In genomic region chr2:109941973-109942444, GRCm38 (mm10) we compare ENCODE assay signal across 11 mouse cellular contexts. TPM values are rescaled to one million over a fixed set of nuclear protein-coding genes. Genes with fewer than 3 reads are reported as not detected.
DNase-seq lines count a peak whose midpoint lies in the region; ATAC-seq and TF ChIP-seq lines count a peak whose summit lies in the region.
"Had no signal": no experiment of that assay in that cellular context is flagged by ENCODE, and none has a peak within 500 bp of the region (broad histone marks: within the 10 kb centered on the region; RNA-seq: fewer than 3 reads in every experiment).

No protein-coding gene starts in this region.

- 22% methylated on average over 5 of the region's 5 CpGs for WGBS in liver, adult 2 months
- WGBS in liver, embryonic 11.5 days = 64% methylated on average over 5 of the region's 5 CpGs
- WGBS in embryonic facial prominence, embryonic 13.5 days = 18% methylated on average over 5 of the region's 5 CpGs
- 13% methylated on average over 5 of the region's 5 CpGs for WGBS in hindbrain, embryonic 12.5 days
- WGBS in olfactory bulb, adult 2 months = 42% methylated on average over 5 of the region's 5 CpGs

- no peak overlapping the region for H3K4me3 ChIP-seq in liver, adult 2 months (ENCODE audit: insufficient read depth, low read depth, low read length)
- H3K4me3 ChIP-seq in liver, embryonic 11.5 days (ENCODE audit: low read depth, low read length) = no peak overlapping the region
- H3K4me3 ChIP-seq in embryonic facial prominence, embryonic 13.5 days = no peak overlapping the region
- H3K4me3 ChIP-seq in hindbrain, embryonic 12.5 days = no peak overlapping the region
- H3K4me3 ChIP-seq in olfactory bulb, adult 2 months (ENCODE audit: insufficient read depth, low read depth, low read length) = no peak overlapping the region
- H3K4me3 ChIP-seq: heart, embryonic 12.5 days; limb, embryonic 15.5 days had no signal

- no peak for TF ChIP-seq POLR2A in liver, adult 2 months (IDR thresholded peaks at IDR 0.05; ENCODE audit: extremely low read depth, insufficient read depth, low read length)
- TF ChIP-seq POLR2A in olfactory bulb, adult 2 months (IDR thresholded peaks at IDR 0.05; ENCODE audit: insufficient read depth, low read depth, low read length) = no peak

- H3K4me2 ChIP-seq in liver, embryonic 11.5 days = no peak overlapping the region
- H3K4me2 ChIP-seq in embryonic facial prominence, embryonic 13.5 days = no peak overlapping the region
- H3K4me2 ChIP-seq in hindbrain, embryonic 12.5 days (replicated peaks) = no peak overlapping the region
- H3K4me2 ChIP-seq: heart, embryonic 12.5 days; limb, embryonic 15.5 days had no signal

- no peaks in the 10 kb centered on the region for H3K27me3 ChIP-seq in liver, adult 2 months (ENCODE audit: control insufficient read depth, insufficient read depth, low read length)
- no peaks in the 10 kb centered on the region for H3K27me3 ChIP-seq in liver, embryonic 11.5 days (replicated peaks; ENCODE audit: control insufficient read depth, insufficient read depth, low read length)
- no peaks in the 10 kb centered on the region for H3K27me3 ChIP-seq in embryonic facial prominence, embryonic 13.5 days
- H3K27me3 ChIP-seq in hindbrain, embryonic 12.5 days = no peaks in the 10 kb centered on the region
- H3K27me3 ChIP-seq: heart, embryonic 12.5 days; limb, embryonic 15.5 days had no signal

- ATAC-seq in liver, embryonic 11.5 days (replicated peaks; ENCODE audit: low FRiP score) = no peak
- ATAC-seq in embryonic facial prominence, embryonic 13.5 days (ENCODE audit: insufficient number of reproducible peaks, insufficient read depth, low FRiP score, low TSS enrichment, low read depth) = no peak
- peak; percentile 57 for ATAC-seq in hindbrain, embryonic 12.5 days (ENCODE audit: low FRiP score)

- DNase-seq in liver, adult 2 months (ENCODE audit: extremely low read depth, low read depth, low spot score) = peak; percentile 75
- DNase-seq in liver, embryonic 11.5 days (ENCODE audit: low spot score) = no peak
- DNase-seq in adrenal gland, postnatal 36 days = no peak
- no peak for DNase-seq in cerebellum, adult 9-10 months
- no peak for DNase-seq in thymus, postnatal 14 days
- DNase-seq: adrenal gland, postnatal 10 days had no signal

- no peak overlapping the region for H3K27ac ChIP-seq in liver, adult 2 months (replicated peaks; ENCODE audit: insufficient read depth, low read depth, low read length)
- no peak overlapping the region for H3K27ac ChIP-seq in liver, embryonic 11.5 days (ENCODE audit: low read depth, low read length)
- 0 out of 2 replicates have a peak overlapping the region, but pooled peaks have one; percentile 28 for H3K27ac ChIP-seq in embryonic facial prominence, embryonic 13.5 days
- H3K27ac ChIP-seq in hindbrain, embryonic 12.5 days = peak overlapping the region; percentile 77
- H3K27ac ChIP-seq in olfactory bulb, adult 2 months (ENCODE audit: insufficient read depth, low read depth, low read length) = peak overlapping the region; percentile 42; the same call in 1 of the 2 replicates
- H3K27ac ChIP-seq: limb, embryonic 15.5 days had no signal

- no peak overlapping the region for H3K9ac ChIP-seq in liver, adult 2 months (ENCODE audit: low read depth, low read length)
- no peak overlapping the region for H3K9ac ChIP-seq in liver, embryonic 11.5 days (ENCODE audit: low read depth, low read length)
- peak overlapping the region; percentile 36; the same call in 1 of the 2 replicates for H3K9ac ChIP-seq in embryonic facial prominence, embryonic 13.5 days
- H3K9ac ChIP-seq in hindbrain, embryonic 12.5 days = no peak overlapping the region
- H3K9ac ChIP-seq: heart, embryonic 12.5 days; limb, embryonic 15.5 days had no signal

- H3K9me3 ChIP-seq in liver, embryonic 11.5 days (ENCODE audit: control insufficient read depth, low read length) = no peaks in the 10 kb centered on the region
- no peaks in the 10 kb centered on the region for H3K9me3 ChIP-seq in embryonic facial prominence, embryonic 13.5 days
- no peaks in the 10 kb centered on the region for H3K9me3 ChIP-seq in hindbrain, embryonic 12.5 days (replicated peaks)
- H3K9me3 ChIP-seq: heart, embryonic 12.5 days; limb, embryonic 15.5 days had no signal

- TF ChIP-seq CTCF in liver, adult 2 months (IDR thresholded peaks at IDR 0.05; ENCODE audit: low read depth, low read length) = no peak
- no peak for TF ChIP-seq CTCF in olfactory bulb, adult 2 months (IDR thresholded peaks at IDR 0.05; ENCODE audit: insufficient read depth, low read depth, low read length)

- H3K36me3 ChIP-seq in liver, adult 2 months (ENCODE audit: control insufficient read depth, insufficient read depth, low read length) = no peaks in the 10 kb centered on the region
- no peaks in the 10 kb centered on the region for H3K36me3 ChIP-seq in liver, embryonic 11.5 days (ENCODE audit: control insufficient read depth, insufficient read depth, low read length)
- no peaks in the 10 kb centered on the region for H3K36me3 ChIP-seq in embryonic facial prominence, embryonic 13.5 days
- H3K36me3 ChIP-seq in hindbrain, embryonic 12.5 days = no peaks in the 10 kb centered on the region
- H3K36me3 ChIP-seq: heart, embryonic 12.5 days; limb, embryonic 15.5 days had no signal

- peaks cover 6% of the 10 kb centered on the region; the same call in 1 of the 2 replicates for H3K4me1 ChIP-seq in liver, adult 2 months (ENCODE audit: control insufficient read depth, insufficient read depth, low read length)
- 0 out of 2 replicates have a peak, but pooled peaks cover 2% of the 10 kb centered on the region for H3K4me1 ChIP-seq in liver, embryonic 11.5 days (replicated peaks; ENCODE audit: control insufficient read depth, insufficient read depth, low read length)
- H3K4me1 ChIP-seq in embryonic facial prominence, embryonic 13.5 days = peaks cover 22% of the 10 kb centered on the region
- H3K4me1 ChIP-seq in hindbrain, embryonic 12.5 days = peaks cover 35% of the 10 kb centered on the region
- H3K4me1 ChIP-seq in olfactory bulb, adult 2 months (ENCODE audit: control insufficient read depth, insufficient read depth, low read length) = peaks cover 8% of the 10 kb centered on the region
- H3K4me1 ChIP-seq: limb, embryonic 15.5 days had no signal

- peaks cover 25% of the 10 kb centered on the region for H3K79me2 ChIP-seq in liver, adult 2 months (ENCODE audit: control insufficient read depth, insufficient read depth, low read length)

RNA-seq across cellular contexts. Expression of gene Lgr4, which starts 24.6 kb away (rescaled TPM):
- total RNA-seq in liver, adult 2 months (2014; rRNA removed) = 53.9 and 61.8 TPM in 2 replicates
- polyA plus RNA-seq in liver, adult 2 months (2012; rRNA removed) = 16.9 and 19.3 TPM in 2 replicates
- polyA plus RNA-seq in liver, embryonic 11.5 days (2014; fragmentation: Nextera tagmentation; extraction: Ambion mirVana) = 9.5 and 10.0 TPM in 2 replicates
- polyA plus RNA-seq in embryonic facial prominence, embryonic 13.5 days (2015; fragmentation: Nextera tagmentation; extraction: Ambion mirVana) = 19.3 and 21.3 TPM in 2 replicates
- polyA plus RNA-seq in hindbrain, embryonic 12.5 days (2016; fragmentation: Nextera tagmentation; extraction: Ambion mirVana) = 17.4 and 18.3 TPM in 2 replicates
- polyA plus RNA-seq in olfactory bulb, adult 2 months (2012; ENCODE audit: insufficient read depth, insufficient read length, low replicate concordance, missing spikeins) = not detected in 2 replicates
- 100 to 1,000 TPM; 148 to 223 TPM for total RNA-seq in adrenal gland, postnatal 36 days (2021)

RNA-seq across cellular contexts. Expression of gene Lin7c, which starts 51.4 kb away (rescaled TPM):
- total RNA-seq in liver, adult 2 months (2014; rRNA removed) = 32.6 and 35.8 TPM in 2 replicates
- 5.3 and 5.4 TPM in 2 replicates for polyA plus RNA-seq in liver, adult 2 months (2012; rRNA removed)
- 44.4 and 53.4 TPM in 2 replicates for polyA plus RNA-seq in liver, embryonic 11.5 days (2014; fragmentation: Nextera tagmentation; extraction: Ambion mirVana)
- polyA plus RNA-seq in embryonic facial prominence, embryonic 13.5 days (2015; fragmentation: Nextera tagmentation; extraction: Ambion mirVana) = 54.0 and 61.3 TPM in 2 replicates
- 160 and 177 TPM in 2 replicates for polyA plus RNA-seq in hindbrain, embryonic 12.5 days (2016; fragmentation: Nextera tagmentation; extraction: Ambion mirVana)
- polyA plus RNA-seq in olfactory bulb, adult 2 months (2012; ENCODE audit: insufficient read depth, insufficient read length, low replicate concordance, missing spikeins) = not detected in 2 replicates
- 10 to 100 TPM; 93.3 to 93.8 TPM for total RNA-seq in adrenal gland, postnatal 36 days (2021)

Comparison
In these comparisons a context has a peak if more than half of its experiments do, and no peak if none do; other contexts are left out.
1. H3K27ac ChIP-seq: peak in embryonic facial prominence, embryonic 13.5 days (single experiment), hindbrain, embryonic 12.5 days (single experiment) and olfactory bulb, adult 2 months (single experiment); none in liver, adult 2 months (single experiment) and liver, embryonic 11.5 days (single experiment).